Mouse (Mus musculus) c-Kit-positive CD71-positive TER-119-negative erythroid progenitor cells, embryonic 14.5 days (primary cell): ENCODE measurements at regions not wholly inside any gene's neighbourhood (a gene's known extent, or its start where the extent isn't known, plus 50 kb on each side); places are given as distances from the start of the nearest gene placed in this dataset.

Experiments
- DNase-seq: peaks from one replicate; pipeline ENCODE4 v3.0.0-alpha.2; 2013; ENCODE audit warnings: low read depth

DNA sequence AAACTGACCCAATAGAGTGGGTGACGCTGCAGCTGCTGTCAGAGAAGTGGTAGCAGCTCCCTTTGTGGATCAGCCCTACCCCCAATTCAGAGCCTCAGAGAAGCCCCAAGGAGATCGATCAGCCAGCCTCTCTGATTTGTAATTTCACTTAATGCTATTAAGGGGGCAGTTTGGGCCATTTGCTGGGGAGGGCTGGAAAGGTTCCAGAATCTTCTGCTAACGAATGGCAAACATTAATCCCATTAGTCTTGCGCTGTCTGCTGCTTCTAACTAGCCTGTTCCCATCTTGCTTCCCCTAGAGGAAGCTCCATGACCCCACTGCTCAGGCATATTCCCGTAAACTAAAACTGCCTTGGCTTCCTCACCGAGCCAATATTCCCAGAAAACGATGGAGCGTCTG lies 59.9 kb upstream of the Lrrn2 start:
- no peak for DNase-seq

DNA sequence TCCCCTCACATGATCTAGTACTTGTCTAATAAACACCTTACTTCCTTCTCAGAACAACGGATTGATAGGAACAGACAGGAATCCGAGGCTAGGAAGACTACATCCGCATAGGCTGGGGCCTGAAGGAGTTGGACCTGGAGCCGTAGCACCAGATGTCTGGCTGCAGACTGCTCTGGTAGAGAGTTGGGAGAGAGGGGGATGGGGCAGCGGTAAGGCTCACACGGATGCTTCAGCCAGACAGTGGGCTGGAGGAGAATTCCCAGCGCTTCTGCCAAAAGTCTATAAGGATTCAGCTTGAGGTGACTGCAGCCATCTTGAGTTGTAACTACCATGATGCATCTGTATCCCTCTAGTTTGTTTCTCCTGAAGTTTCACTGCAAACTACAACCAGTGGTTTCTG lies 61.8 kb upstream of the Lrrn2 start:
- no peak for DNase-seq

GRCm38 (mm10) chr1:132817366-132817765 lies 62.7 kb upstream of the Lrrn2 start:
- no peak for DNase-seq

DNA sequence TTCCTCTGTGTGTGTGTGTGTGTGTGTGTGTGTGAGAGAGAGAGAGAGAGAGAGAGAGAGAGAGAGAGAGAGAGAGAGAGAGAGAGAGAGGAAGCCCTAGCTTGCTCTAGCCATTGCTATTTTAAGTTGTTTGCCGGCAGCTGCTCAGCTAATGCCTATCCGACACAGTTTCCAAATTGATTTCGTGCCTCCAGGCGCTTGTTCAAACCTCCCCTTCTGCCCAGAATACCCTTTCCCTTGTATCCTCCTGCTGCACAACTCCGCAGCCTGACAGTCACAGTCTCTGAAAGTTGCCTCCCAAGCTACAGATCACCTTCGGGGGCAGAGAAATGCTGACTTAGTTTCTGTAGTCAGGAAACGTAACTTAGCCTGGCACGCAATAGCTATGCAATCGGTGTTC lies 63.9 kb upstream of the Nfasc start:
- no peak for DNase-seq

- no peak for DNase-seq
Observed at GRCm38 (mm10) chr1:132803842-132804241, 62.2 kb upstream of the Nfasc start.

DNA sequence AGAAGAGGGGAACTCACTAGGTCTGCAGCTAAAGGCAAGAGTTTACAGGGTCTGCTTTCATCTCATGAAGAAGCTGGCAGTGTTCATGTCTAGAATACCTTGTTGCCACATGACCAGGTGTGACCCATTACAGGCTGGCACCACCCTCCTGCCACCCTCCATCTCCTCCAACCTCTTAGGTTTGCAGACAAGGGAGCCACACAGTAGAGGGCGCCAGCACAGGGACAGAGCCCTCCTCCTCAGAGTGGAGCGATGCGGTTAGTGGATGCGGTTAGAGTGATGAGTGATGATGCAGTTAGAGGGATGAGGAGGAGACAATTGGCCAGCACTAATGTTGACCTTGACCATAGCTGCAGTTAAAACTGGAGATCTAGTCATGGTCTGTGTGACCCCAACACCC lies 60.8 kb upstream of the Nfasc start:
- no peak for DNase-seq

- no peak for DNase-seq
Observed at GRCm38 (mm10) chr1:132800285-132800684, 58.7 kb upstream of the Nfasc start.

- peak; percentile 3 for DNase-seq
Observed at GRCm38 (mm10) chr1:132799258-132799657, 57.7 kb upstream of the Nfasc start.

GRCm38 (mm10) chr1:132794462-132794861 lies 52.9 kb upstream of the Nfasc start:
- no peak for DNase-seq
